Mouse (Mus musculus) brain, embryonic 14.5 days (tissue): Measurements from ENCODE around the gene Rell1. TPM values are rescaled to one million over a fixed set of nuclear protein-coding genes. Genes with fewer than 3 reads are reported as not detected.

Source experiments
- DNase-seq: peaks from one replicate; pipeline ENCODE4 v3.0.0-alpha.2; 2011; ENCODE audit warnings: low read depth
- CTCF ChIP-seq: fragments of 200-500 bp; IDR thresholded peaks from 2 replicates; pipeline ENCODE4 v1.5.1; 2012; ENCODE audit warnings: inconsistent platforms, mild to moderate bottlenecking, moderate library complexity, borderline replicate concordance; ENCODE audit not compliant: insufficient read depth, insufficient read length; ENCODE audit errors: extremely low read depth
- POLR2A ChIP-seq: fragments of 200-500 bp; IDR thresholded peaks from 2 replicates; pipeline ENCODE4 v1.6.1; 2012; ENCODE audit warnings: mild to moderate bottlenecking, inconsistent platforms, borderline replicate concordance; ENCODE audit not compliant: poor library complexity, insufficient read depth, insufficient read length, severe bottlenecking; ENCODE audit errors: extremely low read depth
- polyA plus RNA-seq: library from polyadenylated mRNA; depleted of rRNA; stranded (reverse); fragments of >200 nt; gene quantifications from 2 replicates; pipeline ENCODE4 v1.2.3, GENCODE M21; 2012

Rell1 gene
- polyA plus RNA-seq, 1 experiment: 8.1 TPM

DNA sequence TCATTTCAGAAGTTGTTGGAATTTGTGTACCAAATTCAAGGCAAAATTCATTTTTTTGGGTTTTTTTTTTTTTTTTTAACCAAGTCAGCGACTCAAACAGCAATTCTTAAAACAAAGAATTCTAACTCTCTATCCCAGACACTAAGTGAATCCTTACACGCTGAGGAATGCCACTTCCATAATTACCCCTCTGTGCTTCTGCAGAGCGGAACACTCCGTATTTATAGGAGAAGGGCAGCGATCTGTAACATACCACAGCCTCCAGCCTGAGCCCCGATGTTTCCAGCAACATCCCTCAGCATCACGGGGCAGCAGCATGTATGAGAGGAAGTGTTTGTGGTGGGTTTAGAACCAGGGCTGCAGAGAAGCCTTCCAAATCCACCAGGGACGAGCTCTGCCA, 21.2 kb downstream of the Rell1 start:
- peak; percentile 17 for DNase-seq
- TF ChIP-seq POLR2A (no peak), CTCF (no peak)

DNA sequence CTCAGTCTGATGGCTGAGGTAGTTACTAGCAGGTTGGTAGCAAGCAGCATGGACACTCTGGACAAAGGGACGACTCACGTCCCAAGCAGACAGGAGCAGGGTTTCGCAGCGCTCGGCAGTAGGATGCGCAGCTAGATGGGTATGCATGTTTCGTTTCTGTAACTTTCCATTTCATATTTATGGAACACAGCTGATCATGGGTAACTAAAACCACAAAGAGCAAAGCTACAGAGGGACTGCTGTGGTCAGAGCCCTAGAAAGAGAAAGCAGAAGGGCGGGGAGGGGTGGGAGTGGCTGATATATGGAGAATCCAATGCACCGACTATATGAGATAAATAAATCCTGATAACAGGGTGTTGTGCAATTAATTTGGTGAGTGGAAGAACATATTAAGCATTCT, 25.4 kb downstream of the Rell1 start:
- no peak for DNase-seq
- TF ChIP-seq POLR2A (no peak), CTCF (no peak)

DNA sequence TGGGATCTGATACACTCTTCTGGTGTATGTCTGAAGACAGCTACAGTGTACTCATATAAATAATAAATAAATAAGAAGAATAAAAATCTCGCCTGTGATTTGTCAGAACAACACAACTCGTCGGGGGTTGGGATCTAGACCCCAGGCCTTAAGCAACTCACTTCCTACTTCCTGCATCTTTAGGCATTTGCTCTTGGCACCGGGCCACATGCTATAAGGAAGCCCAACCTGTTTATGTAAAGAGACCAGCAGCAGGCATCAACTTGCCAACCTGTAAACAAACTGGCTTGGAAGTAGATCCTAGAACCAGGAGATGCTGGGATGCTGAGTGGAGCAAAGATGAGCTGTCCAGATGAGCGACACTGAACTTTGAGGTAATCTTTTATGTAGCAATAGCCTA, 26.8 kb downstream of the Rell1 start:
- DNase-seq: peak; percentile 6

DNA sequence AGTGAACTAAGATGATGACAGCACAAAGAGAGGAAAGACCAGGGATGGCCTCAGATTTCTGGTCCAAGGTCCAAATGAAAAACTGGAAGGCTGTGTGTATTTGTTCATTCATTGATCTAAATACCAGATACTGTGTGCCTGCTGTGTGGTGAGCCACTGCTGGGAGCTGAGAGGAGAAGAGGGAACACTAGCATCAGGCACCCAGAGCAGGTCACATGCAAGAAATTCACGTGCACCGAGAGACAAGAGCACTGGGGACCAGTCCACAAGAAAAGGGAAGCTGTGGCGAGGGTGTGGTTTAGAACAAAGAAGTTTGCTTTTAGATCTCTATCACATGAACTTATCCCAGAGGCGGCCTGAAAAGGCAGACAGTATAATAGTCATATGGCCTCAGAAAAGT, 30.1 kb downstream of the Rell1 start:
- TF ChIP-seq POLR2A (no peak), CTCF (no peak)
- no peak for DNase-seq

More for the DNA sequence above, 26.8 kb downstream of the Rell1 start:
- TF ChIP-seq POLR2A: no peak
- no peak for TF ChIP-seq CTCF

DNA sequence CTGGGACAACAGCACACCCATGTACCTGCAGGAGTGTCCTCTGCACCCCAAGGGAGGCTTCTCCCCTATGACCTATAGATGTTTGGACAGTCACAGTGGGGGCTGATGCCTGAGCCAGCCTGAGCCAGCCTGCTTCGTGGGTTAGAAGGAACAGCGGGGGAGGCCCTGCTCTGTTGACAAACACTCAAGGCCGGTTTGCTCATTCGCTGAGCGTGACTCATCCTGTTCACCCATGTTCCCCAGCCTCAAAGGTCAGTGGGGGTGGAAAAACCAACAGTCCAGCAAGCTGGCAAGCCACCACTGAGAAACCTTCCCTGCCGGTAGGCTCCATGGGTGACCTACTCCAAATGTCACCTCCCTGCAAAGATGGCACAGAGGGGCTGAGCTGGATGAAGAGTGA, 32.0 kb downstream of the Rell1 start:
- DNase-seq: no peak
- TF ChIP-seq CTCF: no peak
- no peak for TF ChIP-seq POLR2A

DNA sequence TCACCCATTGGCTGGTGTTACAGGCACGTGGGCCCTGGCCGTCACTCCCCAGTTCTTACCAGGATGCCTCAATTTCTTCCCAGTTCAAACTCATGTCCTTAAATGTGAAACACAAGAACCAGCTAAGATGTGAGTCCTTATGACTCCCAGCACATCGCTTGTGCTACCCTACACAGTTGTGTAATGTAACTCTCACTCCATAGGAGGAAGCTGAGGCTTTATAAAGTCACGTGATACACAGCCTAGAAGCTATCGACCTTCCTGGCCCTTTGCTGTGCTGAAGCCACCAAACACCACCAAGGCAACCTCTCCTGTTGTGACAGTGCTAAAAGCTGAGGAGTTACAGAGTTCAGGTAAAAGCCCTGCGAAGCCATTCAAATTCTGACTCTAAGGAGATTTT, 33.1 kb downstream of the Rell1 start:
- no peak for DNase-seq
- TF ChIP-seq POLR2A (no peak), CTCF (no peak)

DNA sequence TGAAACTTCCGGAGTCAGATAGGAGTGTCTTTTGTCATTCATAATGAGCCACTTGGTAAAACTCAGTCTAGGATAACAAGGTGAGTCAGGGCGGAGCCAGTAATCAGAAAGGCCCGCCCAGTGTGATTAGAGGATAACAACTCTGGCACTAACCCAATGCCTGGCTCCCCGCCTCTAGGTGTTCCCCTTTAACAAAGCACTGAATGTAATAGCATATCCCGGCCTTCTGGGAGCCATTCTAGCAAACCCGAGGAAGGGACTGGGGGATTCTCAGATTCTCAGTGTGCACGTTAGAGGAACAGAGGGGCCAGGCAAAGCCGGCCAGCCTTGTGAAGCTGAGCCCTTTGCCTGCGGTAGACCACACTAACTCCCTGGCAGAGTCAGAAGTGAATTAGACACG, 35.9 kb downstream of the Rell1 start:
- DNase-seq: no peak
- TF ChIP-seq CTCF (no peak), POLR2A (no peak)

DNA sequence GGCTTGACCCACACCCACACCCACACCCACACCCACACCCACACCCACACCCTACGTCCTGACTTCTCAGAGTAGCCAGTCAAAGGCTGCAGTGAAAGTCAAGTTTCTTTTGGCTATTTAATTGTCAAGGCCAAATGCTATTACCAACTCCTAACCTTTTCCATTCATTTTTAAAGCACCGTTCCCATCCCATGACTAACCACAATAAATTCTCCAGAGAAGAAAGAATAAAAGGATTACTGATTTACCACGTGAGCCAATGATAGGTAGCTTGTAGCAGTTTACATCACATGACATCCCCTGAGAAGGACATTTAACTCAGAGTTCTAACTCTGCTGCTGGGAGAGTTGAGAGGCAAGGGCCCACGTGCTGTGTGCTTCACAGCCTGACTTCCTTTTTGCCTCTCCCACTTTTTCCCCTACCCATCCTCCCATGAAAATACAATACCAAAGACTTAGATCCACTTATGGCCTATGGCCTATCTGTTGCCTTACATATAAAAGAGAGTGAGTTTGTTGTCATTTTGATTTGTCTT, 37.8 kb downstream of the Rell1 start:
- TF ChIP-seq POLR2A: no peak
- TF ChIP-seq CTCF: no peak
- DNase-seq: no peak

DNA sequence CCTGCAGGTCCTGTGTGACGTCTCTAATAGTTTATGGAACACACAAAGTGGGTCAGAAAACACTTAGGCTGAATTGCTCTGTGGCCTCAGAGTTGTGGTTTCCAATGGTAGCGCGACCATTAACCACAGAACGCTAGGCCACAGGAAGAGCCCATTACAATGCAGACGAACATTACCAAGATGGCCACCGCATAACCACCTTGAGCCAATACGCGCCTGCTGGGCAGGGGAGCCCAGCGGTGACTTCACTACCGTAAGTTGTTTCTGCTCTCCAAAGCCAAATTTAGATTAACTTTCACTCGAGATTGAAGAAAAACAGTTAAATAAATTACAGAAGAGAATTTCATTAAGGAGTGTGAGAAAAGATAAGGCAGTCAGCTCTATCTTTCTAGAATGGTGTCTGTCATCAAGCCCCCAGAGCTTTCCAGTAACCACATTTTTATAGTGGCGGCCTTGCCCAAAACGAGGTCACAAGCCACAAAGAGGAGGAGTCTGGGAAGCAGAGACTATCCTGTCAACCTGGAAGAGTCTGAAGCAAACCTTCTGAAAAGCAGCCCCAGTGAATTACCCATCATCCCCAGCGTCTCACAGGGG, 43.6 kb downstream of the Rell1 start:
- TF ChIP-seq POLR2A: no peak
- TF ChIP-seq CTCF: no peak
- no peak for DNase-seq

DNA sequence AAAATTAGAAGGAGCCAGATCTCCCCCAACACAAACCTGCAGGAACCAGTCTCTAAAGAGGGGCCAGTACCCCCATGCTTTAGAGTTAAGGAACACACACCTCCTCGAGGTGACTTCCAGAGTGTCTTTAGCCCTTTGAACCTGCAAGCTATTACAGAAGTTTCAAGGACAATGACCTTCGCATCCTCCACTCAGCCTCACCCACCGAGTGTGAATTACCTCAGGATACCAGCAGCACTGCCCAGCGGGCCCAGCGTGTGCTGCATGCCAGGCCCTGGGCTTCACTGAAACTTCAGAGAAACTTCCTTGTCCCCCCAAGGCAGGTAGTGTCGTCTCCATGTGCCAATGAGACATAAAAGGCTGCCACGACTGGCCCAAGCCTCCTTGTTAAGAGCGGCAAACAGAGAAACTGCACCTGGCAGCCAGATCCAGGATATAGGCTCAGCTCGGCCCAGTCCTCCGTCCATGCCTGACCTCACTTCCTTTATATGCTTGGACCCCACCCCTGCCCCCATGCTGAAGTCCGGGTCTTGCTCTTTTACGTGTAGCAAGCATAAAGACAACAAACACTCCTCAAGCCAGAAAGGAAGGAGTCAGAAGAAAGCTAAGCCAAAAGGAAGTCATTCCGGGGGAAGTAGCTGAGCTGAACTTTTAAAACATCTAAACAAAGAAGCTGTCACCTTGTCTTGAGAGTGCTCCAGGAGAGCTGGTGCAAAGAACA, 45.2 kb downstream of the Rell1 start:
- no peak for DNase-seq
- no peak for TF ChIP-seq CTCF
- no peak for TF ChIP-seq POLR2A

DNA sequence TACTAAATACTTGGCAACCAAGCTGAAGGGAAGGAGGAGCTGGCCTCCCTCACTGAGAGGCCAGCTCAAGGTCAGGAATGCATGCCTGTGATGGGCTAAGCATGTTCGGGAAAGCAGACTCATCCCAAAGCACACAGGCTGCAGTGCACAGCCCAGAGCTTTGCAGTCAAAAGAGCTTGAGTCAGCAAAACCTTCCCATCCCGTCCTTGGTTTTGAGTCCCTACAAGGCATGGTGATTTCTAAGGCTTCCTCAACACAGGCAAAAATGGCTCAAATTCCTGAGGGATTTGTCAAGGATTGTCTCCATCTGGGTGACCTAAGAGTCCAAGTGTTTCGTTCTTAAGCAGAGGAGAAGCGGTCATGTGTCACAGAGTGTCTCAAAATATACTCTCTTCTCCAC, 50.5 kb downstream of the Rell1 start:
- no peak for DNase-seq
- TF ChIP-seq CTCF: no peak
- TF ChIP-seq POLR2A: no peak
